Mouse (Mus musculus): ENCODE data around the gene Acap2. TPM values are rescaled to one million over a fixed set of nuclear protein-coding genes. Genes with fewer than 3 reads are reported as not detected.

The Acap2 gene
- total and polyA plus RNA-seq, 3 experiments, result 17.2 to 19.1 TPM; not detected in 1

DNA sequence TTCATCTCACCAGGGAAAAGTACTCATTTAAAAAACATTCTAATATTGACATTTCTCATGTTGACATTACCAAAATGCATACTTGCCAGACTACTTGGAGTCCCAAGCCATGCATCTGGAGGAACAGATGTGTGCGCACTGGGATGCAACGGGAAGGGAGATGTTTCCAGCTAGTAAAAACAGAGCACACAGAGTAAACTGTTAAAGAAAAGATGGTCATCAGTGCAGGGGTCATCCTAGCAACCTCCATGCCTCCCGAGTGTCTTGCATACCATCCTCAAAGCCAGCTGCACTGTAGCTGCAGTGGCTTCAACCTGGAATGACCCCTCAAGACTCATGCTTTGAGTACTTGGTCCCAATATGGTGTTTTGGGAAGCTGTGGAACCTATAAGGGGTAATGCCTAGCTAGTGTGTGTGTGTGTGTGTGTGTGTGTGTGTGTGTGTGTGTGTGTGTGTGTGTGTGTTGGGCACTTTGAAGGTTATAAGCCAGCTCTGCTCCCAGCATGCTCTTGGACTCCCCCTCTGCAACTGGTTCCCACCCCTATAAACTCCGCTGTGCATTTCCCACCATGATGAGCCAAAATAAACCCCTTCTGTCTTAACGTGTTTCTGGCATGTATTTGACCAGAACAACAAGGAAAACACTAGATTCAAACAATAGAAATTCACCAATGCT lies 31.6 kb upstream of the Acap2 start:
- DNase-seq (ENCODE audit: low read depth, low spot score), result no peak
- Histone ChIP-seq H3K27me3 (ENCODE audit: control insufficient read depth in 1 of 2, insufficient read depth in 2 of 2, low read length in 2 of 2) (no peaks in the 10 kb centered on the region), H3K27ac (ENCODE audit: control insufficient read depth, low read depth, low read length) (no peak overlapping the region), H3K36me3 (ENCODE audit: control insufficient read depth in 1 of 2, insufficient read depth in 2 of 2, low read length in 2 of 2) (peaks cover 0 to 2% of the 10 kb centered on the region in 2 experiments; a peak in 1 of 4 replicates), H3K9ac (ENCODE audit: control insufficient read depth, low read depth, low read length, poor library complexity, severe bottlenecking) (no peak overlapping the region), H3K79me2 (ENCODE audit: control insufficient read depth, insufficient read depth, low read length, poor library complexity) (no peaks in the 10 kb centered on the region; the same call in 1 of the 2 replicates), H3K4me1 (ENCODE audit: control insufficient read depth in 1 of 2, insufficient read depth in 2 of 2, low read length in 2 of 2) (peaks cover 2 to 18% of the 10 kb centered on the region in 2 experiments; a peak in 3 of 4 replicates), H3K9me3 (replicated peaks; ENCODE audit: insufficient read depth, low read length) (no peaks in the 10 kb centered on the region), H3K4me3 (ENCODE audit: control insufficient read depth in 1 of 2, insufficient read depth in 1 of 2, low read depth in 2 of 2, low read length in 2 of 2) (no peak overlapping the region)
- TF ChIP-seq GATA1 (IDR thresholded peaks at IDR 0.05; ENCODE audit: low read depth, low read length) (no peak), MAX (IDR thresholded peaks at IDR 0.05; ENCODE audit: low read length) (no peak), CHD1 (IDR thresholded peaks at IDR 0.05; ENCODE audit: low read depth, low read length) (no peak), JUND (IDR thresholded peaks at IDR 0.05; ENCODE audit: low read depth, low read length) (no peak), E2F4 (IDR thresholded peaks at IDR 0.05; ENCODE audit: borderline replicate concordance, low read depth, low read length) (no peak), CHD2 (IDR thresholded peaks at IDR 0.05; ENCODE audit: low read length) (no peak), ETS1 (IDR thresholded peaks at IDR 0.05; ENCODE audit: low read depth, low read length) (no peak), GABPA (IDR thresholded peaks at IDR 0.05; ENCODE audit: low read depth, low read length) (no peak), HCFC1 (IDR thresholded peaks at IDR 0.05; ENCODE audit: low read depth, low read length) (no peak), MAZ (IDR thresholded peaks at IDR 0.05; ENCODE audit: low read depth, low read length) (no peak)

DNA sequence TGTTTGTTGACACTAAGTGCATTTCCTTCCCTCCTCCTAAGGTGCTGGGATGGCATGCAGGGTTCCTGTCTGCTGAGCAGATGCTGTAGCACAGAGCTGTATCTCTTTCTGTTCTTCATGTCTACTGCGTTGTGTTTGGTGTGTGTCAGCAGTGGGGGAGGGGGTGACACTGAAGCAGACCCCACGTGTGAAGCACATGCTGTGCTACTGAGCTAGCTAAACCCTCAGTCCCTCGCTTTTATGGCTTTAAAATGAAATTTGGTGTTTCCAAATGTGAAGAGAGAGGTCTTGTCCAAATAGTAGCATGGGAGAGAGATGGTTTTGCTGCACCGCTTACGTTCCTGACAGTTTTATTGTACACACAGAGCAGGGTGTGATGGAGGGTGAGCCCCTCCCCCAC lies 30.5 kb upstream of the Acap2 start:
- H3K79me2 ChIP-seq (ENCODE audit: control insufficient read depth, insufficient read depth, low read length, poor library complexity), result no peaks in the 10 kb centered on the region; the same call in 1 of the 2 replicates
- no peak for DNase-seq (ENCODE audit: low read depth, low spot score)
- H3K27me3 ChIP-seq (ENCODE audit: control insufficient read depth in 1 of 2, insufficient read depth in 2 of 2, low read length in 2 of 2), result no peaks in the 10 kb centered on the region
- H3K9ac ChIP-seq (ENCODE audit: control insufficient read depth, low read depth, low read length, poor library complexity, severe bottlenecking), result no peak overlapping the region
- H3K4me3 ChIP-seq (ENCODE audit: control insufficient read depth in 1 of 2, insufficient read depth in 1 of 2, low read depth in 2 of 2, low read length in 2 of 2), result no peak overlapping the region
- no peaks in the 10 kb centered on the region for H3K9me3 ChIP-seq (replicated peaks; ENCODE audit: insufficient read depth, low read length)
- H3K4me1 ChIP-seq (ENCODE audit: control insufficient read depth in 1 of 2, insufficient read depth in 2 of 2, low read length in 2 of 2), result peaks cover 2 to 18% of the 10 kb centered on the region in 2 experiments; a peak in 3 of 4 replicates
- peaks cover 0 to 2% of the 10 kb centered on the region in 2 experiments; a peak in 1 of 4 replicates for H3K36me3 ChIP-seq (ENCODE audit: control insufficient read depth in 1 of 2, insufficient read depth in 2 of 2, low read length in 2 of 2)
- H3K27ac ChIP-seq (ENCODE audit: control insufficient read depth, low read depth, low read length), result no peak overlapping the region
- TF ChIP-seq HCFC1 (IDR thresholded peaks at IDR 0.05; ENCODE audit: low read depth, low read length), result no peak
- no peak for TF ChIP-seq ELF1 (IDR thresholded peaks at IDR 0.05; ENCODE audit: low read depth, low read length)
- TF ChIP-seq TCF12 (IDR thresholded peaks at IDR 0.05; ENCODE audit: low read depth, low read length), result no peak
- no peak for TF ChIP-seq SIN3A (IDR thresholded peaks at IDR 0.05; ENCODE audit: low read length)
- TF ChIP-seq NELFE (IDR thresholded peaks at IDR 0.05; ENCODE audit: low read depth, low read length), result no peak
- TF ChIP-seq ZMIZ1 (IDR thresholded peaks at IDR 0.05; ENCODE audit: low read depth, low read length), result no peak
- no peak for TF ChIP-seq UBTF (IDR thresholded peaks at IDR 0.05; ENCODE audit: borderline replicate concordance, insufficient read depth, low read depth, low read length)
- TF ChIP-seq POLR2AphosphoS5 (IDR thresholded peaks at IDR 0.05; ENCODE audit: borderline replicate concordance, low read depth, low read length), result no peak
- no peak for TF ChIP-seq KAT2A (conservative IDR thresholded peaks at IDR 0.05; ENCODE audit: low read depth, low read length)
- TF ChIP-seq SMC3 (IDR thresholded peaks at IDR 0.05; ENCODE audit: low read depth, low read length), result no peak
- no peak for TF ChIP-seq RCOR1 (IDR thresholded peaks at IDR 0.05; ENCODE audit: low read depth, low read length)
- no peak for TF ChIP-seq CTCF (IDR thresholded peaks at IDR 0.05 in 2 of 3, conservative IDR thresholded peaks at IDR 0.05 in 1 of 3; ENCODE audit: control insufficient read depth in 1 of 3, insufficient read depth in 1 of 3, low read depth in 2 of 3, low read length in 3 of 3, poor library complexity in 1 of 3, severe bottlenecking in 1 of 3)
- no peak for TF ChIP-seq MAX (IDR thresholded peaks at IDR 0.05; ENCODE audit: low read length)
- no peak for TF ChIP-seq POLR2A (IDR thresholded peaks at IDR 0.05; ENCODE audit: control insufficient read depth in 1 of 2, insufficient read depth in 1 of 2, low read depth in 1 of 2, low read length in 2 of 2, poor library complexity in 1 of 2)
